Mouse (Mus musculus) thymus, adult 2 months (tissue): ENCODE results near the gene Akip1.

Experiments used
- CTCF ChIP-seq: fragments of 200-500 bp; IDR thresholded peaks from 2 replicates; pipeline ENCODE4 v1.5.1; 2012; ENCODE audit warnings: mild to moderate bottlenecking, control low read depth, low read length, moderate library complexity, borderline replicate concordance; ENCODE audit not compliant: control insufficient read depth, poor library complexity, insufficient read depth; ENCODE audit errors: extremely low read depth
- POLR2A ChIP-seq: fragments of 200-500 bp; IDR thresholded peaks from 2 replicates; pipeline ENCODE4 v1.6.1; 2012; ENCODE audit warnings: mild to moderate bottlenecking, low read length, control low read depth, moderate library complexity; ENCODE audit not compliant: control insufficient read depth, poor library complexity, insufficient read depth; ENCODE audit errors: extremely low read depth

DNA sequence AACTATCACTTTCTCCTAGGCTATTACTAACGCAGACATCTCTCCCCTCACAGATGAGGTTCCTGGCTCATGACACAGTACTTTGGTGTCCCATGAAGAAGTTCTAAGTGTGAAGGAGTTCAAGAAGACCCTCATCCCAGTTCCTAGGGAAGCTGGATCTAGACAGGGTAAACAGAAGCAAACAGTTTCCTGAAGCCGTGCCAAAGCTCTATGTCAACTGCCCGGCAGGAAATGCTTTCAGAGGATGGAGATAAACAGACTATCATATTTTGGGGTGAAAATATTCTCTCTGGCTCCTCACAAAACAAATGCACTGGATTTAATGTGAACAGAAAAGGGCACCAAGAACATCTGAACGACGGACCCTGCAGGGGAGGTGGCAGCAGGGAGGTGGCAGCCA is 12.5 kb upstream of the Akip1 start:
- TF ChIP-seq CTCF (no peak), POLR2A (no peak)
